Mouse (Mus musculus) left cerebral cortex, adult 11 months (tissue): Measurements from ENCODE around the gene Dexi.

ENCODE experiments used
- DNase-seq: peaks from one replicate; pipeline ENCODE4 v3.0.0; 2022; ENCODE audit warnings: low spot score

The Dexi gene

DNA sequence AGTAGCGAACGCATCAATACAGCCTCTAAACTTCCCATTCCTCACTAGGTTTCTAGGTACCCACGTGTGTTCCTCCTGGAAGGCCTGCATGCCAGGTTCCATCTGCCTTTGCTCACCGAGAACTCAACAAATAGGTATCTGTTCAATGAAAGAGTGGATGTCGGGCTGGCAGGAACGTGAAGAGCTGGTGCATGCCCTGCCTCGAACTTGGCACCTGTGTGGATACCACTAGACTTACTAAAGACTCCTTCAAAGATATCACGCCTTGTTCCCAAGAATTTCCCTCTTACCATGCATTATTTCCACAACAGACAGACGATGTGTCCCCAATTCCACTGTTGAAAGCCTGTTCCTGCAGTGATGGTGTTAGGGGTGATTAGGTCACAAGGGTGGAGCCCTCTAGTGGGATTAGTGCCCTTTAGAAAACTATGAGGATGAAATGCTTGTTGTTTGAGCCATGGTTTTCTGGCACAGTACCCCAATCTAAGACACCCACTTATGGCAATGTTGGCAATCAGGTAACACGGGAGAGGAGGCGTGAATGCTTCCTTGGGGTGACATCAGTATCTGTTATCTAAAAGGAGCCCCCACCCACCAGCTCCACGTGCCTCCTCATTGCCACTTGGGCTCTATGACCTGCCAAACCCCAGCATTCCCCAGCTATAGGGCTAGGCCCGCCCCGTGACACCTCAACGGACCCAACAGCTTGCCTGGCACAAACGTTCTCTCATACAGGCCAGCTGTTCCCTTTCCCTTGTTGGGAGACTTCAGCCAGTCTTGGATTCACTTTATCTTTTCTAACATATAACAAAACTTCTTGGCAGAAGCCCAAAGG is 1.9 kb downstream of the Dexi start:
- DNase-seq, result no peak

DNA sequence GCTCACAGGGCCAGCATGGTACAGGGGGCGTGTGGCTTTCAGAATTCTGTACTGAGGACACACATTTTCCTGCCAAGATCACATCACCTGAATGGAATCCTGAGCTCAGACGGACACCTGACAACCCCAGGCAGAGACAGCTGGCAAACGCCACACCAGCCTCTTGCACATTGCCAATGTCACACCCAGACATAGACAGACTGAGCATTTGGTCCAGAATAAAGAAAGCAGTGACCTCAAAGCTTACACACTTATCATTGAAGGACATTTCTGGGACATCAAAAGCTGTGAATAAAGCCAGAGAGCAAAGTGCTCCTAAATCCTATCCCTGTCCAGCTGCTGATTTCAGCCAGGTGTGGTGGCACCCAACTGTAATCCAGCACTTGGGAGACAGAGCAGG is 5.9 kb downstream of the Dexi start:
- DNase-seq, result no peak

DNA sequence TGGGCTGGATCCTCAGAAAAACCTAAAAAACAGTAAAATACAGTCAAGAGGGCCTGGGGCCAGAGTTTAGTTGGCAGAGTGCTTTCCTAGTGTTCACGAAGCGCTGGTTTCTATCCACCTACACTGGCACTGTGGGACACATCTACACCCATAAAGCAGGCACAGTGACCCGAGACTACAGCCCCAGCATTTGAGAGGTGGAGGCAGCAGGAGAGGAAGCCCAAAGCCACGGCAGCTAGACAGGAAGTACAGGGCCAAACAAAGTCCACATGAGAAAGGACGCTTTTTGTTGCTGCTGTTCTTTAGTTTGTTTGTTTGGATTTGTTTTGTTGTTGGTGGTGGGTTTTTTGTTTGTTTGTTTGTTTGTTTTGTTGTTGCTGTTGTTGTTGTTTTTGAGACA is 6.5 kb downstream of the Dexi start:
- DNase-seq, result no peak

DNA sequence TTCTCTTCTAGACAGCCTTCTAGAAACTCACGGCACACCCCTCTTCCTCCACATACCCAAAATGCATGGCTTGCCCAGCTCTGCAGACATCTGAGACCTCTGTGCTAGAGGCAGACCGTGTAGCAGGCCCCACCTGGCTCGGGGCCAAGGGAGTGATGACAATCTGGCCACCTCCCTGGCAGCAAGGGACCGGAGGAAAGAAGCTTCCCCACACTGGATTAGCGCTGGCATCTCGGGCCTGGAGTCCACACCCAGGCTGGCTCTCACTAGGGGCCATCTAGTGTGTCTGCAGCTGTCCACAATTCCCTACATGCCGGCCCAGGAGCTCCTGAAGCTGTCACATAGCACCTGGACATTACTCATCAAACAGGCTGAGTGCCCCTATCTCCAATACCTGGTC is 8.3 kb downstream of the Dexi start:
- DNase-seq, result no peak

DNA sequence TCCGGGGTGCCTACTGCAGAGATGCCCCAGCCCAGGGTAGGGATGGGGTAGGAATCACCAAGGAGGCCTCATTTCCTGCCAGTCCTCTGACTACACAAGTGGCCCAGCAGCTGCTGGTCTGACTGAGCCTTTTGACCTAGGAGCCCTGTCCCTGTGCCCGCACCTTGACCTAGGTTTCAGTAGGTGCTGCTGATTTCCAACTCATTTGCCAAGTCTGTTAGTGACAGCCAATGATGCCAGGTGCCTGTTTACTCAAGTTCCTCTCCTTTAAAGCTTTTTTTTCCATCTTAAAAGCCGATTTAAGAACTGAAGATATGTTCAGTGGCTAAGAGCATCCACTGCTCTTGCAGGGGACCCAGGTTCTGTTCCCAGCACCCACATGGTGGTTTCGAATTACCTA is 9.1 kb downstream of the Dexi start:
- no peak for DNase-seq

DNA sequence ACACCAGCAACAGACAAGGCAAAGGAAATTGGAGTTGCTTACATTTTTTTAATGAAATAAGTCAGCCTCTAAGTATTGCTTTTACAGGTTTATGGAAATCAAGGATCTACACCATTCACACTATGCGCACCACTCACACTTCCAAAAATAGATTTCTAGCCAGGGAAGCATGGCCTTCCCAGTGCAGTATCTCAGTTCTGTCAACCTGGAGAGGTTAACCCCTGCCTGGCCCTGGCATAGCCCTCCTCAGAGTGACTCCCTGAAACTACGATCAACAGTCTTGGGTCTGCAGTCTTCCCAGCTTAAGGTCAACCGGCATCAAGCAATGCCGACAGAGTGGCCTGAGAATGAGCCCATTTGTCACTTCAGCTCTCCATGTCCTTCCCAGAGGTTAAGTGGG is 12.7 kb downstream of the Dexi start:
- DNase-seq, result no peak

DNA sequence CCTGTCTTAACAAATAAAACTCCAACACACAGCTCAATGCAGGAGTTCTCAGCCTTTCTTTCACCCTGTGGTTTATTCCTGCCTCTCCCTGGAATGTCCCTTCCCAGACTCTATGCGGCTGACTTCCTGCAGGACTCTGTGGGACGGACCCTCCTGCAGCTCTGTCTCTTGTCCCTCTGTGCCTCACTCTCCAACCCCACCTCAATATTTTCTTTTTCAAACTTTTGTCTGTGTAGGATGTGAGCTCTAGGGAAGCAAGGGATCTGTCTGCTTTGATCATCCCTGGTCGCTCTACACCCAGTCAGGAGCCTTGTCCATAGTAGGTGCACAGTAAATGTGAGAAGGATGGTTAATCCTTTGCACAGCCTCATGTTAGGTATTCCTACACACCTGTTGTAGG is 14.5 kb downstream of the Dexi start:
- no peak for DNase-seq

DNA sequence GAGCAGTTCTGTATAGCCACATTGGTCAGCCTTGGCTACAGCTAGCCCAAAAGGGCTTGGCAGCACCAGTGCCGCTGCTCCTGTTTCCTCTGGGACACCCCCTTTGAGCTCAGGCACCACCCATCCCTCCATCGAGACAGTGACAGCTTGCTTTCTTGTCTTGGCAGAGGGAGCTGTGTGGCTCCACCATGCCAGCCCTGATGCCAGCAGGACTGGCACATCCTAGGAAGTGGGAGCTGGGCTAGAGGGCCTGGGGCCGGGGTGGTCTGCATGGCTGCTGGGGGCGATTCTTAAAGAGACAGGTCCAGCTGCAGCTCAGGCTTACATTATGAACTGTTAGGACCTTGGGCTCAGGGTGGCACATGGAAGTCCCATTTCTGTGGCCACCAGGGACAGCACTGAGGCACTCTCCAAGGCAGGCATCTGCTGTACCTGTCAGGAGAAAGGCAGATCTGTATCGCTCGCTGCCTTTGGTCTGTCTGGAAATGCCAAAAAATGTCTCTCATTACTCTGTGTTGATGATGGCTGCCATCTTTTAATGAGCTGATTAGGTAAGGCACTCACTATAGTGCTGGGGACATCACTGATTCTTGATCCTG is 15.7 kb downstream of the Dexi start:
- no peak for DNase-seq

DNA sequence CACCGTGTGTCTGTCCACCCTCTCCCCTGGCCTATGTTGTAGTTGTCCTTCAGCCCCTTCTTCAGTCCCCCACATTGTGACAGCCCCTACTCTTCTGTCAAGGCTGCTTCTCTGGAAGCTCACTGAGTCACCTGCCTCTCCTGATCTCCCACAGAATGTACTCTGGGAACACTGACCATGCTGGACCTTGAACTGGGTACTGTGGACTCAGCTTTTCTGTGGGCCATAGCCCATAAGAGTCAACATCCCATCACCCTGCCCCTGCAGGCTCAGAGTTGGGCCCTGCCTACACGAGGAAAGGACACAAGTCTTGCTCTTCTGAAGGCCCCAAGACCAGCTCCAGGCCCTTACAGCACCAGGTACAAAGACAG is 17.3 kb downstream of the Dexi start:
- no peak for DNase-seq

DNA sequence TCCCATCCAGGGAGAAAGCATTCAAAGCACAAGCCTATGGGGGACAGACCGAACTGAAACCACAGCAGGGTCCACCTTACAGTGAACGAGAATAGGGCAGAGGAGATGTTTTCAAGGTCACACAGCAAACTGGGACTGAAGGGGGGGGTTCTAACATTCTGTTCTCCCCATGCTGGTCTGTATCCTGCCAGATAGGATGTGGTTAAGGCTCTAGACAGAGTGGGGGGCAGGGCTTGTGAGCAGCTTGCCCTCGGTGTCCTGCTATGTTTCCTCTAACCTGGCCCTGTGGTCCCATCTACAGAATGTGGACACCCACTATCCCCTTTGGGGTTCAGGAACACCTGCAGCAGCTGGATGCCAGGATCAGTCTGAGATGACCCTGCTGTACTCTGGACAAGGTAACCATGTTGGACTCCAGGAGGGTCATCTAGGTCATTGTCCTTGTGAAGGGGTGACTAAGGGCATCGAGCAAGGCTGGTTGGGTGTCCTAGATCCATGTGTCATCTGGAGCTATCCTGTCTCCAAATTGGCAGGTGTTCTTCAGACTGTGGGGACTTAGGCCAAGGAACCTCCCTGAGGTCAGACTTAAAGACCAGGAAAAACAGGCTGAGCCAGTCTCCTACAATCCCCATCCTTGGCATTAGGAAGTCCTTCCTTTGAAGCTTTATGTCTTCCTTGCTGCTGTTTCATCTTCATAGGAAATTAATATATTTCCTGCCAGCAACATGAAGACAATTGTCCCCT is 17.8 kb downstream of the Dexi start:
- DNase-seq, result no peak

DNA sequence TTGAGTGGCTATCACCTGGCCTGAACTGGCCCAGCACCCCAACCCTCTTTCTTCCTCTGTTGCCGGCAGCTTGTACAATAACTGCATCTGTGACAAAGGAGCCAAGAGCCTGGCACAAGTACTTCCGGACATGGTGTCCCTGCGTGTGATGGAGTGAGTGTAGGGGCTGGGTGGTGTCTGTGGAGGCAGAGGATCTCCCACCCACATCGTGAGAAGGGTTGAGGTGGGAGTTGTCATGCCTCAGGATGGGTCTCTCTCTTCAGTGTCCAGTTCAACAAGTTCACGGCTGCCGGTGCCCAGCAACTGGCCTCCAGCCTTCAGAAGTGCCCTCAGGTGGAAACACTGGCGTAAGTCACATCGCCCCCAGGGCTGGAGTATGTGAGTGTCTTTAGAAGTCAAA is 19.2 kb downstream of the Dexi start:
- no peak for DNase-seq

DNA sequence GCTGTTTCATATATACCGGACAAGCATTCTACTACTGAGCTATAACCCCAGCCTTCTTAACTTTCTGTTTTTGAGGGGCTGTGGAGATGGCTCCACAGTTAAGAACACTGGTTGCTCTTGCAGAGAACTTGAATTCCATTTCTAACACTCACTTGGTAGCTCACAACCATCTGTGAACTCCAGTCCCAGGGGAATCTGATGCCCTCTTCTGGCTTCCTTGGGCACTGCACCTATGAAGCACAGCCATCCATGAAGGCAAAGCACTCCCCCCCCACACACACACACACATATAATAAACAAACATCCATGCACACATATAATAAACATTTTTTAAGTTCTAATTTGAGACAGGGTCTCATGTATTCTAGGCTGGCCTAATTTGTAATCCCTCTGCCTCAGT is 20.0 kb downstream of the Dexi start:
- DNase-seq, result no peak

DNA sequence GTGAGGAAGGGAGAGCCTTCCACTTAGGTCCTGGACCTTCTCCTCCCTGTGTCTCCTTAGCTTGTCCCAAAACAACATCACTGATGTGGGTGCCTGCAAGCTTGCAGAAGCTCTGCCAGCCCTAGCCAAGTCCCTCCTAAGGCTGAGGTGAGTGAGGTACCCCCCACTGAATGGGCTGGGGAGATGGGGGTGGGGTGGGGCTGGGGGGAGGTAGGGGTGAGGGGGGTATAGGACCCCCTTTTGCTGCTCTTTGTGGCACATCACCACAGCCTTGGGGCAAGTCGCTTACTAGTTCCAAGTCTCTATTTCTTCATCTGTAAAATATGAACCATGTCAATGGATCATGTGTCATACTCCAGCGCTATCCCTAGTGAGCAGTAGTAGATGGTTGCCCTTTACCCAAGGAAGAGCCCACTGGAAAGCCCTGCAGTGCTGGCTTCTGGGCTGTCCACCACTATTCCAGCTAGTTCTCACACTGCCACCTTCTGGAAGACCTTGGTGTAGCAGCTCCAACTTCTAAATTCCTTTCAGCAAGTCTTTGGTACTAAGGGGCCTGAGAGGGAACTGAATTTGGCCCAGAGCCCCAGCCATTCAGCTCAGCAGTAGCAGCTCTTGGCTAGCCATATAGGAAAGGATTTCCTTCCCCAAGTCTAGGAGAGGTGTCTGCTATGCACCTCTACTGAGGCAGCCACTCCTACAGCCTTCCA is 21.8 kb downstream of the Dexi start:
- DNase-seq, result no peak

DNA sequence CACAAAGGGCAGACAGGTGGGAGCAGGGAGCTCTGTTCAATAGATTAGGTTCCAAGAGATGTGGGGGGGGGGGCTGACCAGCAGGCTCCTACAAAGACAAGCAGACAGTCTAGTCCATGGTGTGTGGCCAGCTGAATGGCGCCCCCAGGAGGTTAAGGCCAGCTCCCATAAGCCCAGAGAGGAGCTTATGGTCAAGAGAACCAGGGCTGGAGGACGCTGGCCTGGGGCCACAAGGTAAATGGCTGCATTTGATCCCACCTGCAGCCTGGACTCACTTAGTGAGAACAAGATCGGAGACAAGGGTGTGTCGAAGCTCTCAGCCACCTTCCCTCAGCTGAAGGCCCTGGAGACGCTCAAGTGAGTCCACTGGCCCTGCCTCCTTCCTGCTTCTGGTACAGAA is 24.8 kb downstream of the Dexi start:
- no peak for DNase-seq

DNA sequence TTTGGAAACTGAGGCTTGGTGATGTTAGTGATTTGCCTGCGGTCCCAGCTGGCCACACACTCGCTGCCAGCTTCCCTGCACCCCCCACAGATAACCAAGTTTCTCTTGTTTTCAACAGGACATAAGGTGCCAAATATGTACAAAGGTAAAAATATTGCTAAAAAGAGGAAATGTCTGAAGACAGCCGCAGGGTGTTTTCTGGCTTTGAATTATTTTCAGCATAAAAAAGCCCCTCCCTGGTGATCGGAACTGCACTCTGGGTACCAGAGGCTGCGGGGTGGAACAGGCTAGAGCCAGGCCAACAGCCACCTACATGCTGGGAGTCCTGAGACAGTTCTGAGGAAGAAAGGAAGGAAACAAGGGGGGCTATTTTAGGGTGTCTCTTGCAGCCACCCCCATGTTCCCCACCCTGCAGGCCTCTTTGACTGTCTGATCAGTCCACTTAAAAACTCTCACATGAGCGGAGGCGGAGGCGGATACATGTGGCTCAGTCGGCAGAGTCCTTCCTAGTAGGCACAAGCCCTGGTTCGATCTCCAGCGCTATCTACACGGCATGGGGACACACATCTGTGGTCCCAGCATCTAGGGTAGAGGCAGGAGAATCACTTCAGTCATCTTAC is 26.8 kb downstream of the Dexi start:
- no peak for DNase-seq

DNA sequence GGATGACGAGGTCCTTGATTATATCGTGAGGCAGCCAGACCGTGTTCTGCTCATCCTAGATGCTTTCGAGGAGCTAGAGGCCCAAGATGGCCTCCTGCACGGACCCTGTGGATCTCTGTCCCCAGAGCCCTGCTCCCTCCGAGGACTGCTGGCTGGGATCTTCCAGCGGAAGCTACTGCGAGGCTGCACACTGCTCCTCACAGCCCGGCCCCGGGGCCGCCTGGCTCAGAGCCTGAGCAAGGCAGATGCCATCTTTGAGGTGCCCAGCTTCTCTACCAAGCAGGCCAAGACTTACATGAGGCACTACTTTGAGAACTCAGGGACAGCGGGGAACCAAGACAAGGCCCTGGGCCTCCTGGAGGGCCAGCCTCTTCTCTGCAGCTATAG is 31.7 kb downstream of the Dexi start:
- DNase-seq, result no peak

DNA sequence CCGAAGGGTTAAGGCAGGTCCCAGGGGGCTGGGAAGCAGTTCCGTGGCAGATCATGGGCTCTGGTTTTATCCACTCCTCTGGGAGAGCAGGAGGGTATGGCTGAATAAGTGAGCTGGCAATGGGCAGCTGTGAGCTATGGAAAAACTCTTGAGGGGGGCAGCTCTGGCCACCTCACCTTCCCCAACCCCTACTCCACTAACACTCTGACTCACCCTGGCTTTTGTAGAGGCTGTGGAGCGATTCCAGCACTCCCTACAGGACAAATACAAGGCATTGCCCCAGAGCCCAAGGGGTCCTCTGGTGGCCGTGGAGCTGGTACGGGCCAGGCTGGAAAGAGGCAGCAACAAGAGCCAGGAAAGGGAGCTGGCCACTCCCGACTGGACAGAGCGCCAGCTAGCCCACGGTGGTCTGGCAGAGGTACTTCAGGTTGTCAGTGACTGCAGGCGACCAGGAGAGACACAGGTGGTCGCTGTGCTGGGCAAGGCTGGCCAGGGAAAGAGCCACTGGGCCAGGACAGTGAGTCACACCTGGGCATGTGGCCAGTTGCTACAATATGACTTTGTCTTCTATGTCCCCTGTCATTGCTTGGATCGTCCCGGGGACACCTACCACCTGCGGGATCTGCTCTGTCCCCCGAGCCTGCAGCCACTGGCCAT is 32.2 kb downstream of the Dexi start:
- DNase-seq, result no peak

DNA sequence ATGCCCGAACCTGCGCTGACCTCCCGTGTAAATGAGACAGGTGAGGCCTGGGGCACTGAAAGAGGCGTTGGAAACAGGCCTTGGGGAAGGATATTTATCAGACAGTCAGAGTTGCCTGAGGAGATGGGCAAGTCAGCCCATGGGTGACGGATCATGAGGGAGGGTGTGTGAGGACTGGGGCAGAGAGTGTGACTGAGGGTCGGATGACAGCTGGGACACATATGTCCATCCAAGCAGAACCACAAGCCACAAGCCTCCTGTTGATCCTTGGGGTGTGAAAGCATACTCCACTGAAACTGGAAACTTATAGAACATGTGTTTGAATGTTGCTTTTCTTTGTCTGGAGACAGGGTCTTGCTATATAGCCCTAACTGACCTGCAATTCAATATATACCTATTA is 34.2 kb downstream of the Dexi start:
- no peak for DNase-seq

DNA sequence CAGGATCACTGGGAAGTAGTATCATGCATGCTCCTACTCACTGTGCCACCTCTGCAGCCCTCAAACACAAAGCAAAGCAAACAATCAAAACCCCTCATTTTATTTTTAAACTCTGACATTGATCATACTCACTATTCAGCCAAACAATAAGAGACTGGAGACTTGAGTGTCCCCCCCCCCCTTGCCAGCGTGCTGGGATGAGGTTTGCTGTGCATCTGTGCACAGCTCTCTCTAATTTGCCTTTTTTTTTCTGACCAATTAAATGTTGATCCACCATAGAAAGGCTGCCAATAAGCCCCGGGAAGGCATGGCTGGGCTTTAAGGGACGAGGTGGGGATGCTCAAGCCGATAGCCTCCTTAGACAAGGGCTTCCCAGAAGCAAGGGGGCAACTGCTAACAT is 35.4 kb downstream of the Dexi start:
- DNase-seq, result no peak

DNA sequence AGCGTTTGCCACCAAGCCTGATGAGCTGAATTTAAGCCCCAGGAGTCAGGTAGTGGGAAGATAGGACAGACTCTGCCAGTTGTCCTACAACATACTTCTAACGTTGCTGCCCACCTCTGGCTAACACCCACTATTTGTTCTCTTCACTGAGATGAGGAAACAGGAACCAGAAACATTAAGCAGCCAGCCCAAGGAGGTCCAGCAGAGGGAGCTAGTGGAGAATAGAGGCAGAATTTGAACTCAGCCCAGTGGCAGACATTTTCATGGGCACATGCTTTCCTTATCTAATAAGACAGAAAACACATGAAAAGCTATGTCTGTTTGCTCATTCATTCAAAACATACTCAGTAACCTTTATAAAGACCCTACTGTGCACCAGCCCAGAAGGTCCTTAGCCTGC is 39.8 kb downstream of the Dexi start:
- no peak for DNase-seq

DNA sequence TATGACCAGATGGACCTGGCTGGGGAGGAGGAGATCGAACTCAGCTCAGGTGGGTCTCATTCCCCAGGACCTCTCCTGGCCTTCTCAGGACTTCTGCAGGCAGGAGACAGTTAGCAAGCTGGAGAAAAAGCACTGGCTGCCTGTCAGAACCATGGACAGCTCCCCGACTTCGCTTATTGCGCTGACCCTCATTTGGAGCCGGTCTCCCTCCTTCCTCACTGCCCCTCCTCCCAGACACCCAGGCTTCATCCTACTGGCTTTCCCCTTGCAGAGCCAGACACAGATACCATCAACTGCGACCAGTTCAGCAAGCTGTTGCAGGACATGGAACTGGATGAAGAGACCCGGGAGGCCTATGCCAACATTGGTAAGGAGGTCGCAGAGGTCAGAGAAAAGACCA is 41.0 kb downstream of the Dexi start:
- DNase-seq, result no peak

DNA sequence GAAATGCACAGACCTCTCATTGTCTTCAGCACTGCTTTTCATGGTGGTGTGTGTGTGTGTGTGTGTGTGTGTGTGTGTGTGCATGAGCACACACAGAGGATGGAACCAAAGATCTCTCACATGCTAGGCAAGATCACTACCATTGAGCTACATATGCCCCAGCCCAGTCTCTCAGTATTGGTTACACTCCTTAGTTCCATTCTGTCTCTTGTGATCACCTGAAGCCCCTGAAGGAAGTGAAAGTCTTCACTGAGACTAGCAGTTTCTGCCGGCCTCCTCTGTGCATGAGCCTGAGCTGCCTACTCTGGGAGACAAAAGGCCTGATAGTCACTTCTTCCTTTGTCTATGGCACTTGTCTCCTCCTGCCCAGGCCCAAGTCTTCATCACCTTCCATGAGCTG is 43.7 kb downstream of the Dexi start:
- DNase-seq, result no peak
